Mouse (Mus musculus) forebrain, embryonic 11.5 days (tissue): Measurements from ENCODE around the gene Tagap1. TPM values are rescaled to one million over a fixed set of nuclear protein-coding genes. Genes with fewer than 3 reads are reported as not detected.
"Not testable (repeated sequence)": the region's sequence is repeated elsewhere in the genome, so short reads cannot be mapped to it uniquely, and the experiment has no call there.

Source experiments
- ATAC-seq: fragments of 200-750 bp; cut with Nextera tagmentation; replicated peaks from 2 replicates; pipeline ENCODE4 v1.8.0; 2017; ENCODE audit warnings: moderate TSS enrichment; ENCODE audit not compliant: low FRiP score
- DNase-seq: peaks from one replicate; pipeline ENCODE4 v3.0.0-alpha.2; 2017; ENCODE audit warnings: low spot score
- H3K27ac ChIP-seq: fragments of 300-500 bp; sonication (generic); 2 replicates; pipeline ENCODE4 v1.5.1; 2014; ENCODE audit warnings: low read depth, low read length
- H3K27me3 ChIP-seq: fragments of 300-500 bp; sonication (generic); 2 replicates; pipeline ENCODE4 v1.6.1; 2014; ENCODE audit warnings: mild to moderate bottlenecking, low read length, mixed read lengths; ENCODE audit not compliant: control insufficient read depth, insufficient read depth
- H3K36me3 ChIP-seq: fragments of 300-500 bp; sonication (generic); 2 replicates; pipeline ENCODE4 v1.6.1; 2014; ENCODE audit warnings: mild to moderate bottlenecking, low read length, moderate library complexity, mixed read lengths; ENCODE audit not compliant: control insufficient read depth, insufficient read depth
- H3K4me1 ChIP-seq: fragments of 300-500 bp; sonication (generic); replicated peaks from 2 replicates; pipeline ENCODE4 v1.6.1; 2014; ENCODE audit warnings: low read length, mixed read lengths; ENCODE audit not compliant: control insufficient read depth, insufficient read depth
- H3K4me2 ChIP-seq: fragments of 300-500 bp; sonication (generic); 2 replicates; pipeline ENCODE4 v1.6.1; 2014; ENCODE audit warnings: low read depth, mild to moderate bottlenecking, low read length, moderate library complexity, mixed read lengths; ENCODE audit not compliant: severe bottlenecking
- H3K4me3 ChIP-seq: fragments of 300-500 bp; sonication (generic); 2 replicates; pipeline ENCODE4 v1.5.1; 2014; ENCODE audit warnings: low read depth, low read length
- H3K9ac ChIP-seq: fragments of 300-500 bp; sonication (generic); 2 replicates; pipeline ENCODE4 v1.6.1; 2014; ENCODE audit warnings: low read length
- H3K9me3 ChIP-seq: fragments of 300-500 bp; sonication (generic); 2 replicates; pipeline ENCODE4 v1.6.1; 2016; ENCODE audit warnings: low read length, mixed read lengths; ENCODE audit not compliant: control insufficient read depth
- WGBS: fragments of 180-500 bp; shearing (Covaris S2); extraction: QIAGEN DNeasy Blood & Tissue Kit; methylation state at CpG from one replicate; pipeline ENCODE4 v1.1.7; 2014; 5-methylcytosine and 5-hydroxymethylcytosine counted together
- polyA plus RNA-seq: library from polyadenylated mRNA; unstranded; fragments of >200 nt; fragmentation: Nextera tagmentation; extraction: Ambion mirVana; gene quantifications from 2 replicates; pipeline ENCODE4 v1.2.1, GENCODE M21; 2014

Gene Tagap1
- polyA plus RNA-seq = 58.2 and 63.7 TPM in 2 replicates

DNA sequence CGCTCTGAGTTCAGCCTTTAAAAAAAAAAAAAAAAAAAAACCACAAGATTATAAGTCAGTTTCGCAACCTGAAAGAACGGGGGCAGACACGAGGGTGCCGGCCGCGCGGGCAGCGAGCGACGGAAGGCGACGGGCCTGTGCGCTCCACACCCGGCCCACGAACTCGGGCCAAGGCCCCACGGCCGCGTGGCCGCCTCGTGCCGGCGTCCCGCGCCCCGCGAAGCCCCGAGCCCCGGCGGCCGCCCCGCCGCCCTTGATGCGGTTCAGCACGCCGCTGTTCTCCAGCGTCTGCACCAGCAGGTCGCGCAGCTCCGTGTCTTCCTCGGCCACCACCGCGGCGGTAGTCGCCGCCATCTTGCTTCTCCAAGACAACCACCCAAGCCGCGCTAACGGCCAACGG, at the start of gene Tagap1:
Tagap1 (minus strand) TSS at position 381 of the 400 bp plus-strand sequence.
- H3K27me3 ChIP-seq, H3K4me1 ChIP-seq, ATAC-seq, H3K9me3 ChIP-seq, H3K36me3 ChIP-seq, H3K27ac ChIP-seq: not testable (repeated sequence)
- H3K9ac ChIP-seq = peak within 1 kb of the TSS; percentile 61
- peak; percentile 67 for DNase-seq
- WGBS = under 1% methylated on average over 37 of the region's 51 CpGs
- H3K4me3 ChIP-seq = peak within 1 kb of the TSS; percentile 42
- peak within 1 kb of the TSS; percentile 40 for H3K4me2 ChIP-seq

- not testable (repeated sequence) for DNase-seq, H3K4me1 ChIP-seq, H3K4me2 ChIP-seq, H3K36me3 ChIP-seq, H3K27ac ChIP-seq, H3K4me3 ChIP-seq, H3K9me3 ChIP-seq, H3K9ac ChIP-seq, ATAC-seq, H3K27me3 ChIP-seq
- WGBS = 84% methylated on average over 3 of the region's 9 CpGs
Observed at GRCm38 (mm10) chr17:7009901-7010300, 48.9 kb upstream of the Tagap1 start.

- ATAC-seq, H3K4me2 ChIP-seq, H3K27me3 ChIP-seq, DNase-seq, H3K4me3 ChIP-seq, H3K36me3 ChIP-seq, H3K9me3 ChIP-seq, H3K9ac ChIP-seq, H3K4me1 ChIP-seq, H3K27ac ChIP-seq: not testable (repeated sequence)
- WGBS = no CpG with 5 or more reads among the region's 7 CpGs
Observed at GRCm38 (mm10) chr17:7009440-7009839, 48.5 kb upstream of the Tagap1 start.

GRCm38 (mm10) chr17:7008885-7009284, 47.9 kb upstream of the Tagap1 start:
- not testable (repeated sequence) for H3K27me3 ChIP-seq, H3K4me1 ChIP-seq, H3K27ac ChIP-seq, DNase-seq, H3K9me3 ChIP-seq, H3K4me2 ChIP-seq, H3K36me3 ChIP-seq, H3K4me3 ChIP-seq, H3K9ac ChIP-seq, ATAC-seq

DNA sequence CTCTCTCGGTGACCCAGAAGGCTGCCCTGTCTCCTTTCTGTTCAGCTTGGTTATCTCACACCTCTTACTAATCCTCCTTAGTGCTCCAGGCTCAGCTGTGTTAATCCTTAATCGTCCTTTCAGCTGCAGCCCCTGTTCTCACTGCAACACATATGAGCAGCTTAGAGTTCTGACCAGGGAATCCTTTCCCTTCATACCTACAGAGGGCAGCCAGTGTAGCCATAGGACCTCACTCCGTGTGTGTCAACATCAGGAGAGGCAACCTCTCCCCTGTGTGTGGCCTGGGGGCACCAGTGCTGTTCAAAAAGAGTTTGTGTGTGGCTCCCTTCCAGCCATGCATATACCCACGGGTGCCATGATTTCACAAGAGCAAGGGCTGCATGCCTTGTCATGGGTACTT, 44.7 kb upstream of the Tagap1 start:
- not testable (repeated sequence) for ATAC-seq, DNase-seq, H3K4me2 ChIP-seq, H3K9ac ChIP-seq, H3K36me3 ChIP-seq, H3K9me3 ChIP-seq, H3K27ac ChIP-seq, H3K4me1 ChIP-seq, H3K27me3 ChIP-seq, H3K4me3 ChIP-seq
- WGBS = 15% methylated on average over 3 of the region's 4 CpGs

GRCm38 (mm10) chr17:7003392-7003791, 42.4 kb upstream of the Tagap1 start:
- not testable (repeated sequence) for H3K4me3 ChIP-seq, H3K4me1 ChIP-seq, H3K27me3 ChIP-seq, DNase-seq, H3K36me3 ChIP-seq, H3K9ac ChIP-seq, H3K9me3 ChIP-seq, ATAC-seq, H3K4me2 ChIP-seq, H3K27ac ChIP-seq
- no CpG with 5 or more reads among the region's 3 CpGs for WGBS

DNA sequence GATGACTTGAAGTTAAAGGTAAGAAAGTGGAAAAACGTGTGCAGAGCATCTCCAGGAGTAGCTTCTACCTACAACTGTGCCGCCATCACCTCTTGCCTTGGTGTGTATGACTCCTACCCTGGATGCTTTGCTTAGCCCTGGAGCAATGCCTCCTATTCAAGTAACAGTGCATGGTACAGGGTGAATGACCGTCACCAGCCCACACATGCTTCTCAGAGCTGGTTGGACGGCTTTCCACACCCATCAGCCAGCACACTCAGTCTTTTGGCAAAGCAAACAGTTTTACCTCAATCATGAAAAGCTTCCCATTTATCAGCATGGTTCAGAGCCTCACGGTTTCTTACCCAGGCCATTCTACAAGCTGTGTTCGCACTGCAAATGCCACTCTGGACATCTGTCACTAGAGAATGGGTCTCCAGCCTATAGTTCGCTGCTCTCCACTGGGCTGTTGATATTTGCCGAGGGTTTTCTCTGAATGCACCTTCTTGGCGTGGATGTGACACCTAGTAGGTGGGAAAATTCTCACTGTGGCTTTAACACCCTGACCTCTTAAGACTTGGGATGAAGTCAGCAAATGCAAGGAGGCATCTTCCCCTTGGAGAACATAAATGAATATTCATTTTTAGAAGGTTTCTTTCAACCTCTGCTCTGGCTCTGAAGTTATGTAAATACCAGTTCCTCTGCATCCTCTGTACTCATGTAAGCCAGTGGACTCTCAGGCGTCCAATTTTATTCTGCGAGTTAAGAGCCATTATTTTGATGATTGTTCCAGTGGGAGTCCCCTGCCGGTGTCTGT, 41.0 kb upstream of the Tagap1 start:
- DNase-seq, H3K27ac ChIP-seq, ATAC-seq, H3K9ac ChIP-seq, H3K4me1 ChIP-seq, H3K36me3 ChIP-seq, H3K4me2 ChIP-seq, H3K4me3 ChIP-seq, H3K9me3 ChIP-seq, H3K27me3 ChIP-seq: not testable (repeated sequence)
- WGBS = 87% methylated on average over 8 of the region's 12 CpGs

- not testable (repeated sequence) for H3K4me3 ChIP-seq, H3K4me2 ChIP-seq, H3K9me3 ChIP-seq, ATAC-seq, H3K27ac ChIP-seq, H3K9ac ChIP-seq, H3K27me3 ChIP-seq, H3K36me3 ChIP-seq, H3K4me1 ChIP-seq, DNase-seq
- no CpG with 5 or more reads among the region's 7 CpGs for WGBS
Observed at GRCm38 (mm10) chr17:6997778-6998490, 37.0 kb upstream of the Tagap1 start.
